Mouse (Mus musculus) liver, embryonic 16.5 days (tissue): ENCODE results near the gene Adamts14. TPM values are rescaled to one million over a fixed set of nuclear protein-coding genes. Genes with fewer than 3 reads are reported as not detected.

Experiments used
- ATAC-seq: fragments of 200-750 bp; cut with Nextera tagmentation; 2 replicates; pipeline ENCODE4 v1.8.0; 2017; ENCODE audit warnings: low read depth, mild to moderate bottlenecking, moderate number of reproducible peaks, moderate library complexity
- H3K27ac ChIP-seq: fragments of 300-500 bp; sonication (generic); 2 replicates; pipeline ENCODE4 v1.5.1; 2014; ENCODE audit warnings: mild to moderate bottlenecking, low read length
- H3K27me3 ChIP-seq: fragments of 300-500 bp; sonication (generic); 2 replicates; pipeline ENCODE4 v1.6.1; 2014; ENCODE audit warnings: low read depth, low read length, mixed read lengths; ENCODE audit not compliant: control insufficient read depth, insufficient read depth
- H3K36me3 ChIP-seq: fragments of 300-500 bp; sonication (generic); 2 replicates; pipeline ENCODE4 v1.6.1; 2014; ENCODE audit warnings: mild to moderate bottlenecking; ENCODE audit not compliant: control insufficient read depth, insufficient read depth
- H3K4me1 ChIP-seq: fragments of 300-500 bp; sonication (generic); 2 replicates; pipeline ENCODE4 v1.6.1; 2014; ENCODE audit warnings: low read depth, low read length, mixed read lengths; ENCODE audit not compliant: control insufficient read depth
- H3K4me2 ChIP-seq: fragments of 300-500 bp; sonication (generic); 2 replicates; pipeline ENCODE4 v1.6.1; 2014; ENCODE audit warnings: low read depth, low read length, mixed read lengths
- H3K4me3 ChIP-seq: fragments of 300-500 bp; sonication (generic); 2 replicates; pipeline ENCODE4 v1.5.1; 2014; ENCODE audit warnings: low read depth, mild to moderate bottlenecking, low read length
- H3K9ac ChIP-seq: fragments of 300-500 bp; sonication (generic); 2 replicates; pipeline ENCODE4 v1.6.1; 2014; ENCODE audit warnings: low read depth, low read length
- H3K9me3 ChIP-seq: fragments of 300-500 bp; sonication (generic); replicated peaks from 2 replicates; pipeline ENCODE4 v1.6.1; 2016; ENCODE audit warnings: low read length; ENCODE audit not compliant: control insufficient read depth
- WGBS: fragments of 180-500 bp; shearing (Covaris S2); extraction: QIAGEN DNeasy Blood & Tissue Kit; methylation state at CpG from one replicate; pipeline ENCODE4 v1.1.7; 2014; ENCODE audit not compliant: insufficient replicate concordance; 5-methylcytosine and 5-hydroxymethylcytosine counted together
- polyA plus RNA-seq: library from polyadenylated mRNA; unstranded; fragments of >200 nt; fragmentation: Nextera tagmentation; extraction: Ambion mirVana; gene quantifications from 2 replicates; pipeline ENCODE4 v1.2.1, GENCODE M21; 2015

The Adamts14 gene
- polyA plus RNA-seq, 1 experiment from 2014 or later = 0.40 TPM

- no peak for ATAC-seq
- no peak overlapping the region for H3K4me2 ChIP-seq
- no peak overlapping the region for H3K4me3 ChIP-seq
- no peak overlapping the region for H3K27ac ChIP-seq
- no peaks in the 10 kb centered on the region for H3K36me3 ChIP-seq
- no peaks in the 10 kb centered on the region for H3K9me3 ChIP-seq
- peaks cover 7% of the 10 kb centered on the region for H3K27me3 ChIP-seq
- no peaks in the 10 kb centered on the region for H3K4me1 ChIP-seq
- H3K9ac ChIP-seq = no peak overlapping the region
- 69% methylated on average over 5 of the region's 5 CpGs for WGBS
Observed at GRCm38 (mm10) chr10:61267378-61267777, 5.9 kb downstream of the Adamts14 start.

GRCm38 (mm10) chr10:61263606-61264005, 9.6 kb downstream of the Adamts14 start:
- H3K27ac ChIP-seq = no peak overlapping the region
- WGBS = 56% methylated on average over 8 of the region's 8 CpGs
- H3K36me3 ChIP-seq = no peaks in the 10 kb centered on the region
- H3K27me3 ChIP-seq = no peaks in the 10 kb centered on the region
- no peaks in the 10 kb centered on the region for H3K9me3 ChIP-seq
- no peaks in the 10 kb centered on the region for H3K4me1 ChIP-seq
- H3K4me2 ChIP-seq = no peak overlapping the region
- H3K4me3 ChIP-seq = no peak overlapping the region
- H3K9ac ChIP-seq = no peak overlapping the region
- ATAC-seq = no peak

- Histone ChIP-seq H3K9ac (no peak overlapping the region), H3K4me1 (no peaks in the 10 kb centered on the region), H3K36me3 (no peaks in the 10 kb centered on the region), H3K4me2 (no peak overlapping the region), H3K27ac (no peak overlapping the region), H3K9me3 (no peaks in the 10 kb centered on the region), H3K27me3 (no peaks in the 10 kb centered on the region), H3K4me3 (no peak overlapping the region)
- 27% methylated on average over 13 of the region's 13 CpGs for WGBS
- ATAC-seq = no peak
Observed at GRCm38 (mm10) chr10:61261229-61262156, 11.7 kb downstream of the Adamts14 start.

- H3K36me3 ChIP-seq = no peaks in the 10 kb centered on the region
- H3K4me2 ChIP-seq = no peak overlapping the region
- no peaks in the 10 kb centered on the region for H3K27me3 ChIP-seq
- WGBS = 46% methylated on average over 1 of the region's 1 CpGs
- no peak for ATAC-seq
- no peak overlapping the region for H3K9ac ChIP-seq
- no peaks in the 10 kb centered on the region for H3K9me3 ChIP-seq
- H3K4me3 ChIP-seq = no peak overlapping the region
- H3K4me1 ChIP-seq = no peaks in the 10 kb centered on the region
- no peak overlapping the region for H3K27ac ChIP-seq
Observed at GRCm38 (mm10) chr10:61258131-61258530, 15.1 kb downstream of the Adamts14 start.

- no peak overlapping the region for H3K27ac ChIP-seq
- ATAC-seq = no peak
- no peaks in the 10 kb centered on the region for H3K9me3 ChIP-seq
- 66% methylated on average over 9 of the region's 9 CpGs for WGBS
- H3K4me3 ChIP-seq = no peak overlapping the region
- no peak overlapping the region for H3K4me2 ChIP-seq
- H3K4me1 ChIP-seq = no peaks in the 10 kb centered on the region
- H3K9ac ChIP-seq = no peak overlapping the region
- no peaks in the 10 kb centered on the region for H3K27me3 ChIP-seq
- H3K36me3 ChIP-seq = no peaks in the 10 kb centered on the region
Observed at GRCm38 (mm10) chr10:61256665-61257064, 16.6 kb downstream of the Adamts14 start.

GRCm38 (mm10) chr10:61255190-61255589, 18.0 kb downstream of the Adamts14 start:
- ATAC-seq = no peak
- 69% methylated on average over 8 of the region's 8 CpGs for WGBS
- Histone ChIP-seq H3K27ac (no peak overlapping the region), H3K36me3 (no peaks in the 10 kb centered on the region), H3K27me3 (no peaks in the 10 kb centered on the region), H3K4me3 (no peak overlapping the region), H3K9me3 (no peaks in the 10 kb centered on the region), H3K9ac (no peak overlapping the region), H3K4me2 (no peak overlapping the region), H3K4me1 (no peaks in the 10 kb centered on the region)

- Histone ChIP-seq H3K4me3 (no peak overlapping the region), H3K4me1 (no peaks in the 10 kb centered on the region), H3K9me3 (no peaks in the 10 kb centered on the region), H3K4me2 (no peak overlapping the region), H3K36me3 (no peaks in the 10 kb centered on the region), H3K27me3 (no peaks in the 10 kb centered on the region), H3K9ac (no peak overlapping the region), H3K27ac (no peak overlapping the region)
- 63% methylated on average over 6 of the region's 6 CpGs for WGBS
- no peak for ATAC-seq
Observed at GRCm38 (mm10) chr10:61254761-61255160, 18.5 kb downstream of the Adamts14 start.

GRCm38 (mm10) chr10:61249951-61250350, 23.3 kb downstream of the Adamts14 start:
- Histone ChIP-seq H3K9me3 (no peaks in the 10 kb centered on the region), H3K4me2 (no peak overlapping the region), H3K27me3 (no peaks in the 10 kb centered on the region), H3K27ac (no peak overlapping the region), H3K4me3 (no peak overlapping the region), H3K9ac (no peak overlapping the region), H3K36me3 (no peaks in the 10 kb centered on the region), H3K4me1 (no peaks in the 10 kb centered on the region)
- 53% methylated on average over 2 of the region's 2 CpGs for WGBS
- ATAC-seq = no peak

- no peak for ATAC-seq
- Histone ChIP-seq H3K4me1 (no peaks in the 10 kb centered on the region), H3K9me3 (no peaks in the 10 kb centered on the region), H3K4me2 (no peak overlapping the region), H3K4me3 (no peak overlapping the region), H3K36me3 (no peaks in the 10 kb centered on the region), H3K27ac (no peak overlapping the region), H3K27me3 (no peaks in the 10 kb centered on the region), H3K9ac (no peak overlapping the region)
- 73% methylated on average over 13 of the region's 13 CpGs for WGBS
Observed at GRCm38 (mm10) chr10:61248596-61249114, 24.6 kb downstream of the Adamts14 start.
